Mouse (Mus musculus): ENCODE measurements around the gene Tbc1d2b.

GRCm38 (mm10) chr9:90200501-90200900 lies 70.1 kb downstream of the Tbc1d2b start:
- TF ChIP-seq CTCF (conservative IDR thresholded peaks at IDR 0.05; ENCODE audit: insufficient read depth, insufficient read length, low read depth, low read length) (no peak), POLR2A (IDR thresholded peaks at IDR 0.05; ENCODE audit: low read depth, low read length) (no peak)

Data from kidney, adult 2 months (tissue).